Mouse (Mus musculus) neutrophil, adult 5-6 weeks (primary cell): ENCODE measurements around the gene Gnl2. TPM values are rescaled to one million over a fixed set of nuclear protein-coding genes. Genes with fewer than 3 reads are reported as not detected.

Source experiments
- ATAC-seq: fragments of 151-379, 151-347 bp; 2 replicates; pipeline ENCODE4 v1.8.0; 2017; ENCODE audit warnings: mild to moderate bottlenecking, moderate TSS enrichment; ENCODE audit not compliant: insufficient number of reproducible peaks, poor library complexity, low FRiP score, severe bottlenecking; ENCODE audit errors: extremely low read depth
- total RNA-seq: library from RNA; stranded (forward); fragments of 200-1000 nt; gene quantifications from 2 replicates; pipeline ENCODE4 v1.2.3, GENCODE M21; 2017

Gene Gnl2
- total RNA-seq, 1 experiment from 2014 or later: 99.5 TPM

DNA sequence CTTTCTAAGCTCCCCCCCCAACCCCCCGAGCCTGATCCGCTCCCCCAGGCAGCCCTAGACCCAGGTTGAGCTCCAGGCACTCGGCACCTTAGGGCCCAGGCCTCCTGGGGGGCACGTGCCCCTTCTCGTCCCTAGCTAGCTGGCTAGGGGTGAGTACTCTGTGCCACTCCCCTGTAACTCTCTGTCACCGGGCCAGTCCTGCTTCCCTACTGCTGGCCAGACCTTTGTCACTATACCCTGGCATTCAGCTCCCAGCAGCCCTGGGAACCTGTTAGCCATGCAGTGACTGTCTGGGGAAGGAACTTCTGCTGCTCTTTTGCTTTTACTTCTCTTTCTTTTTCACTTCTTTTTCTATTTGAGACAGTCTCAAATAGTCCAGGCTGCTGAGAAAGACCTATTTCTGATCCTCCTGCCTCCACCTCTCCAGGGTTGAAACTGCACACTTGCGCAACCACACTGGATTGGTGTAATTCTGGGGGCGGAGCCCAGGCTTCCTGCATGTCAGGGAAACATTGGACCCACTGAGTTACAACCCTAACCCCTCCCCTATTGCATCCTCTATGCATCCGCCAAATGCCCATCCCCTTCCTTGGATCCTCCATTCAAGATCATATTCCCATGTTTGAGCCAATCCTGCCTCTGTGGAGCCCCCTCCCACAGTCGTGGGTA lies 18.8 kb upstream of the Gnl2 start:
- no peak for ATAC-seq

DNA sequence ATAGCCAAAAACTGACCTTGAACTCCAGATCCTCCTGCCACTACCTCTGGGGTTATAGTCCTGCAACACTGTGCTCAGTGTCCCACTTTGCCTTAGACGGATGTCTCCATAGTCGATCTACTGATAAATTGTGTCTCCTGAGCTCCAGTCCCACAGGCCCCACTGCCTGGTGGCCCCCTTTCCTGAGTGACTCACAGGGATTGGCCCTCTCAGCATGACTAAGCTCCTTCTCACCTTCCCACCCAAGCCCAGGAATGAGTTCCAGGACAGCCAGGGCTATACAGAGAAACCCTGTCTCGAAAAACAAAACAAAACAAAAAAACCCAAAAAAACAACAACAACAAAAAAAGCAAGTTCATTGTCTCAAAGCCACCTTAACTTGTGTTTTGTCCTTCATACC lies 16.8 kb upstream of the Gnl2 start:
- no peak for ATAC-seq

DNA sequence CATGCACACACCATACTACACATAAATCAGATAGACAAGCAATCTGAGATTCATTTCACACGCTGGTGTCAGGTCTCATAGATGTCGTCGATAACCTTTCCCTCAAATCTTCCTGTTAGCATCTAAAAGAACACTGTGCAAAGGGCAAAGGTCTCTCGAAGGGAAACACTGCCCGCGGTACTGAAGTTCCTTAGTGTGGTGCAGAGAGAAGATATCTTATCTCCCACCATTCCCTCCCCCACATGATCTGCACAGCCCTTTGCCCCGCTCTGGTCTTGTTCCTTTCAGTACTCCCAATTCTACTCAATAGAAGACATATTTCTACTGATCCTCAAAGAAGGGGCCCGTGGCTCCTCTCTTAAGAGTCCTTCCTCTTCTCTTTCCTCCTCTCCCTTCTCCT lies 13.4 kb upstream of the Gnl2 start:
- ATAC-seq: no peak

DNA sequence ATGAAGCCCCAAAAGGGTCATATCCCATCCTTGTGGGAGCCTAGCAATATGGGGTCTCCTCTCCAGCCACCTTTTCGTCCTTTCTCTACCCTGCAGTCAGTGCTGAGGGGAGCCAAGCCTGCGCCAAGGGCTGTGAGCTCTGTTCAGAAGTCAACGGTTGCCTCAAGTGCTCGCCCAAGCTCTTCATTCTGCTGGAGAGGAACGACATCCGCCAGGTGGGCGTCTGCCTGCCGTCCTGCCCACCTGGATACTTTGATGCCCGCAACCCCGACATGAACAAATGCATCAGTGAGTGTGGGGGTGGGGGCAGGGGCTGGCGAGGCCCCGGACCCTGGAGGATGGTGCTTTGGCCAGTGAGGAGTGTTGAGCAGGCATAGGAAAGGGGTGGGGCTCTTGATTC lies 11.5 kb upstream of the Gnl2 start:
- ATAC-seq: no peak

DNA sequence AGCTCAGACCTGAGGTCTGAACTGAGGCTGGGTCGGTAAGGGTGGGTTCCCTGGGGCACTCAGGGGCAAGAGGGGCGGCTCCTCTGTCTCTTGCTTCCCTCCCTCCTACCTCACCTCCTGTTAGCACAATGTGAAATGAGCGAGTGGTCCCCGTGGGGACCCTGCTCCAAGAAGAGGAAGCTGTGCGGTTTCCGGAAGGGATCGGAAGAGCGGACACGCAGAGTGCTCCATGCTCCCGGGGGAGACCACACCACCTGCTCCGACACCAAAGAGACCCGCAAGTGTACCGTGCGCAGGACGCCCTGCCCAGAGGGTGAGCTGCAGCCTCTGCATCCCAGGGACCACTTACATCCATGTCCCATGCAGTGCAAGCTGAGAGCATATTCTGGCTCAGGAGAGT lies 8.9 kb upstream of the Gnl2 start:
- no peak for ATAC-seq

DNA sequence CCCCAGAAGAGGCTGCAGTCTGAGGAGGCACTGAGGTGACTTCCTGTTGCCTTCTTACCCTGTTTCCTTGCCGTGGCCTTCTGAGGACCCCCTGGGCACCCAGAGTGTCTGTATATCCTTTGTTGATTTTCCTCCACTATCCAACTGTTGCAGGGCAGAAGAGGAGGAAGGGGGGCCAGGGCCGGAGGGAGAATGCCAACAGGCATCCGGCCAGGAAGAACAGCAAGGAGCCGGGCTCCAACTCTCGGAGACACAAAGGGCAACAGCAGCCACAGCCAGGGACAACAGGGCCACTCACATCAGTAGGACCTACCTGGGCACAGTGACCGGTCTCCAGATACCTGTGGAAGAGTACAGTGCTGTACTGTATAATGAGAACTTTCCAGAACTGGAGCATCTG lies 8.2 kb upstream of the Gnl2 start:
- no peak for ATAC-seq

DNA sequence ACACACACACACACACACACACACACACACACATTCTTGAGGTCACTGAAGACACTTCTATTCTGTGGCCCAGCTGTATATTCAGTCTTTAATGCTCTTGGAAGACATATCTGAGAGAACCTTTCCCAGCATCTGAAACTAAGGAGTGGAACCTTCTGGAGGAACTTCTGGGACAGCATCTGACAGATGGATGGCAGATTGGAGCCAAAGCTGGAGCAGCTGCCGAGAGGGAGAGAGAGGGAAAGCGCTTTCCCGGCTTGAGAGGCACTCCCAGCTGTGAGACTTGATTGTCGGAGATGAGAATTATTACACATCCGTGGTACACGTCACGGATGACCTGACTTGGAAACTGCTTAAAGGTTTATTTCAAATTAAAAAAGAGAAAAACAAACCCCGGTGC lies 7.7 kb upstream of the Gnl2 start:
- no peak for ATAC-seq

DNA sequence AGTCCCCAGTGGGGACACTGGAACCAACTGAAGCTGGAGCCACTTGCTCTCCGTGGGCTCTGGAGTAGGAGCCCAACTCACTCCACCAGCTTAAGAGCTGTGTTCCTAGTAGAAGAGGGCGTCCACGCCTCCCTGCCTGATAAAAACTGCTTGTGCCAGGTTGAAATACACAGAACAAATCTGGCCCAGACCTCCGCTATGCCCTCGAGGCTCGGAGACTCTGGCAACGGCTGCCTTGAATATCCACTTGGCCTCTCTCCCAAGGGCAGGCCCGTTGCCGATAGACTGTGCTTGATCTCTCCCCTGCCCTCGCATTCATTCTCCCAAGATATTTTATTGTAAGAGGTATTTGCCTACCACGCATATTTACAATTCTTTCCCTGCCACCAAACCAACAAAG lies 1.0 kb downstream of the Gnl2 start:
- no peak for ATAC-seq

DNA sequence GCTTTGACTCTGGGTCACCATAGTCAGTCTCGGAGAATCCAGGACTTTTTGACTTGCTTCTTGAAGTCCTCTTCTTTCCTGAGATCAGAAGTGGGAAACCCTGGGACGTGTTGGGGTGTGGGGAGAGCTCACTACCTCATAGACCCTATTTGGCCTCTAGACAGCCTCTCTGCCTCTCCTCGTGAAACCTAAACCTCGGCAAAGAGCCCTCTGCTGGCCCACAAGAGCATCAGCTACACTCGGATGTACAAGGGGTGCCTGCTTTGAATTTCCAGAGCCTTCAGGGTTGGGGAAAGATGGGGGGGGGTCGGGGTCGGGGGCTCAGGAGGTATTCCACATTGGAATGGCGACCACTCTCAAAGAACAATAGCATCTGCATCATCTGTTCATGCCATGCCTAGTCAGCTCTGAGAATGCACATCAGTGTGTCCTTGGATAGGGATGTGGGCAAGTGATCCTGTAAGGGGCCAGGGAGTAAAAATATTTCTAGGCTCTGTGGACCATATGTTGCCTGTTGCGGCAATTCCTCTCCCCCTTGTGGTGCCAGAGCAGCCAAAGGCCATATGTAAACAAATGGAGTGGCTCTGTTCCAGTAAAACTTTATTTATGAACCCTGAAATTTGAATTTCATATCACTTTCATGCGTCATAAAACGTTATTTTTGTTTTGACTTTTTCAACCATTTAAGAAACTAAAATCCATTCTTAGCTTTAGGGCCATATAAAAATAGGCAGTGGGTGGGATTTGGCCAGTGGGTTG lies 4.6 kb downstream of the Gnl2 start:
- no peak for ATAC-seq

DNA sequence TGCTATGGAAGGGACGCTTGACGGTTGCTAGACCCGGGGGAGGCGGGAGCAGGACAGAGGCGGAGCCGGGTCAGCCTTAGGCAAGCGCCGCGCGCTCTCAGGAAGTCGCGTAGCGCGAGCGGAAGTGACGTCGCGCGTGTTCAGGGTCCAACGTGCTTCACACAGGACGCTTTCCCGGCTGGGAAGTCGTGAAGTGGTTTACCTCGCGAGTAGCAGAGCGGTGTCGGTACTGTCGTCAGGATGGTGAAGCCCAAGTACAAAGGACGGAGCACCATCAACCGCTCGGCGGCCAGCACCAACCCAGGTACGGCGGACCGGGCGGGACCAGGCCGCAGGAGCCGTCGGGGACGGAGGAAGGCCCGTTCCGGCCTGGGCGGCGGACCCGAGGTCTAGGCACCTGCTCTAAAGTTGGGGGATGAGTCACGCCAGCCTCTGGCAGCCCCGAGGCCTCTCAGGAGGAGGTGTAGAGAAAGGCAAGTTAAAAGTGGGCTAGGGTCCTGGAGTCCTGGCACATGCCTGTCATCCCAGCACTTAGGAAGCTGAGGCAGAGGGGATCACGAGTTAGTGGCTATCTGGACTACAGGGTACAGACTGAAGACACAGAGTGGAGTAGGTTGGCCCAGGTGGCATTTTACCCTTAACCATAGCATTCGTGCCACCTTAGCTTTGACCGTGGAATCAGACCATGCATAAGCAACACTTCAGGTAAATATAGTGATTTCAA lies 13.7 kb downstream of the Gnl2 start:
- peak; percentile 99 for ATAC-seq

DNA sequence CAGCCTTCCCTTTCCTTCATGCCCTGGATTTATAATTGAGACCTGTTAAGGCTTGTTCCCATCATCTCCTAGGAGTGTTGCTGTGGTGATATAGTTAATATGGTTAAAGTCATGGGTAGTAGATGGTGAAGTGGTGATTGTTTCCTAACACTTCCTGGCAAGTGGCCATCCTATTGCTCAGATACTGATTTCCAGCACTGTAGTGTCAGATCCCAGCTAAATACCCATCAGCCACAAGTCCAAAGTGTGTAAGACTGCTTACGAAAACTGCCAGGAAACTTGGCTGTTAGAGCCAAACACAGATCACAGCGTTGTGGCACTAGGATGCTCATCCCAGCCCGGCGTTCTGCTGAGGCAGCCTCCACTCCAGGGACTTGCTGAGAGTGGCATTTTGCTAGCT lies 18.0 kb downstream of the Gnl2 start:
- no peak for ATAC-seq

DNA sequence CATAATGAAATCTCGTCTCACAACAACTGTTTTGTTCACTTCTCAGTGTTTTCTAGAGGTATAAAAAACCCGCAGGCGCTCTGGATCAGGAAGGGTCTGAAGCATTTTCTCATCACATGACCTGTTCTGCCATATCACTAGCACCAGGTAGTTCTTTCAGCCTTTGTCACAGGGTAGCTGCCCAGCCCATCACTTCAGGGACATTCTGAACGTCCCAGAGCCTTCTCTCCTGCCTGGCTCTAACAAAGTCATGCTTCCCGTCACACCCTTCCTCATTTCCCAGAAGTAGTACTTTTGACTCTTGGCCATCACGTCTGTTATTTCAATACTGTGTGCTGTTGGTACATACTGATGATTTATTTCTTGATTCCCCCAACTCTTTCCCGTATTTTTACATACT lies 28.1 kb downstream of the Gnl2 start:
- ATAC-seq: no peak

DNA sequence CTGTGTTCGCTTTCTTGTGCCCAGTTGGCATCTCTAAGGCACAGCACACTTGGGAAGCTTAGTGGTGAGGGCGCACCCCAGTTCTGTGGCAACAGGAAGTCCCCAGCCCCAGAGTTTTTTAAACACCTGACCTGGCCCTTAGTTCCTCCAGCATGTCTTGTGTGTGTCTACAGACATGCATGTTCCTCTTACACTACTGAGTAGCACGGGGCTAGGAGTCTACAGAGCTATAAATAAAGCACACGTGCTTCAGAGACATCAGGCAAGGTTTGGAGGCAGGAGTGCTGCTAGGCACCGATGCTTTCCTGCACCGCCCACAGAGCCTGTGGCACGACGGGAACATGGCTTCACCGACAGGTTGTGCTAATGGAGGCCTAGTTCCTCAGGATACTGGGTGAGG lies 39.0 kb downstream of the Gnl2 start:
- peak; percentile 57 for ATAC-seq

DNA sequence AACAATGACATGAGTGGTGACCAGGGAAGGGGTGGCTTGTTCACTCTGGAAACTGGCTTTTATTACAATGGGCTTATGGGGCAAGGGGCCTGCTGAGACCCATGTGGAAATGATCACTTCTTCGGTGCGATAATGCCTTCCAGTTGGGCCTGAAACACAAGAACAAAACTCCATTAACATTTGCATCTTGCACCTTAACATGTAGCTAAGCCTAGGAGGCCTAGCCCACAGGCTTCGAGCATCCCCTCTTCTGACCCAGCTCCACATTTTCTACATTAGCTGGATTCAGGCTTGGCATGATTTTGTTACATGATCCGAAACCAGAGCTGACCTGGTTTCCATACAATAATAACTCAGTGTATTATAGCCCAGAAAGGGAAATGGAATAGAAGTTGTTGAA lies 40.1 kb downstream of the Gnl2 start:
- ATAC-seq: no peak

DNA sequence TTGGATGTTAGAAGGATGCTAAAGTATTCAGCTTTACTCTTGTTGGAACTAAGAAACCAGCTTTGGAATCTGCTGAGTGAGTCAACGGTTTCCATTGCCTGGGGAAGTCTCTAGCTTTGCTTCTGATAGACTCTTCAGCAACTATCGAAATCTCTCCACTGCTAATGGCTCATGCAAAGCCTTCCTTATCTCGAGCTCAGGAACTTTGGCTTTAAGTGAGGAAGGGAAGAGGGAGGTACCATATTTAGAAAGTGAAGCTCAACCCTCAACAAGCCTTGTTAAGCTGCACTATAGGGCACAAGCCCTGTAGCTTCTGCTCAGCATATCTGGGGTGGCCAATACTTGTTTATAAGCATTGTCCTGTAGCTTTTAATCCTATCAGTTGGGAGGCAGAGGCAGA lies 40.9 kb downstream of the Gnl2 start:
- no peak for ATAC-seq

DNA sequence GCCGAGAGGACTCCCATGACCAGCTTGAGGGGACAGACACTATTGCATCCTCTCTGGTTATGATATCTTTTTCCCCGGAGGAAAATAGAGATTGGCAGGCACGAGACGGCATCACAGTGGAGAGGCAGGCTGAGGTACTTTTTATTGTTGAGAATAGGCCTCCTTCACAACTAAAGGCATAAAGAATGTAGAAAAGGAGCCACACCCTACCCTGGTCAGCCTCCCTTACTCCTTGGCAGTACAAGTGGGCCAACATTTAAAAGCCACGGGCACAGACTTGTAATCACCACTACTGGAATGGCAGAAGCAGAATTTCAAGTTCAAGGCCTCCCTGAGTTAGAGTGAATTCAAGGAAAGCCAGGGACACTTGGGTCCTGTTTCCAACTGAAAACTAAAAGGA lies 41.6 kb downstream of the Gnl2 start:
- ATAC-seq: no peak

DNA sequence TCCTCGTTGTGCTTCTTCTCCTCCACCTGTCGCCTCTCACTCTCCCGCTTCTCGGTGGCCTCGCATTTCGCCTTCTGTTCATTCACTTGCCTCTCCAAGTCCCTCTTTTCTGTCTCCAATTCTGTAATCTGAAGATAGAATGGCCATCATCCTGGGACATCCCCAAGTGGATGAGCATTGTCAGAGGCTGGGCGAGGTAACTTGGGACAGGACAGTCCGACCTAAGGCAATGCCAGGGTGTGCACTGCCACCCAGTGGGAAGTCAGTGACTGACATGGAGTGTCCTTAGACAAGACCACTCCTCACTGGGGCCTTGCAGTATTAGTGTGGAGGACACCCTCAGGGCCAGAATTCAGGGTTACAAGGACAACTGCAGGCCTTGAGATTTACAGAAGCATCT lies 42.6 kb downstream of the Gnl2 start:
- ATAC-seq: peak; percentile 83

DNA sequence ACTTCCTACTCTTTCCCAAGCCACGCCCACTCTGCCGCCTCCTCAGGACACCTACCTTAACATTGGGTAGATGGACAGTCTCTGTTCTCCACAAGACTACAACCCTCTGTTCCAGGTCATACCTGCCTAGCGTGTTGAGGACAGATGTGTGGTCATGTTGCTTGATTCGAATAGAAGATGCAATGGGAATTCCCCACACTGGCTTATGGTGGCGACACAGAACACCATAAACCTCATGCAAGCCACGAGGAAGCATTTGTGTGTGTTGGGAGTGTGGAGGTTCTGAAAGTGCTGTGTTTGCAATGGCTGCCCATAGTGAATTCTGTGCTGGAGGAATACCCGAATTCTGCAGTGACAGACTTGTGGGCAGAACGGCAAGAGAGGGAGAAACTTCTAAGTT lies 47.4 kb downstream of the Gnl2 start:
- no peak for ATAC-seq

DNA sequence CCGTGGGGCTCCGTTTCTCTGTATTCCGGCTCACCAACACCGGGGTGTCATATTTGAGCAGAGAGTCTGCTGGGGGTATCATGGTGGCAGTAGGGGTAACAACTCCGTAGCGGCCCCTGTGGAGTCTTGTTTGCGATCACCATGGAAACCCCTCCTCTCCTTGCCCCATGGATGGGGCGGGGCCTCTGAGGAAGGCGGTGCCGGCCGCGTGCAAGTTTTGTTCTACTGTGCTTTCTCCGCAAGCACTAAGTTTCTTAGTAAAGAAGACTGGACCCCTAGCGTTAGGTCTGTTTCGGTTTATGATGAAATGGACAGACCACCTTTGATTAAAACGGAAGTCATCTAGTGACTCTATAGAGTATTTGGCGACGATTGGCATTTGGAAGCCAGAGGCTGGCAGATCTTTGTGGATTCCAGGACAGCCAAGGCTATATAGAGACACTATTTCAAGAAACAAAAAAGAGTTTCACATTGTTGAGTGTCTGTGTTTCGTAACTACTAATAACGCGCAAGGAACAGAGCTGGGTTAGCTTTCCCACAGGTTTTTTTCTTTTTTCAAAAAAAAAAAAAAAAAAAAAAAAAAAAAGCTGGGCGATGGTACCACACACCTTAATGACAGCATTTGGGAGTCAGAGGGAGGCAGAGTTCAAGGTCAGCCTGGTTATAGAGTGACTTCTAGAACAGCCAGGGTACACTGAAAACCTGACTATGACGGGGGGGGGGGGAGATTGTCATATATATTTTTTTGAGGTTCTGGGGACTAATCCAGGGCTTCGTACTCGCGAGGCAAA lies 49.3 kb downstream of the Gnl2 start, which contains the start of gene Dnali1:
Gene Dnali1, minus strand, starts transcription at position 187 of the 791 bp plus-strand sequence.
- ATAC-seq: peak; percentile 42
